Comparison of ENCODE assay signal across 18 mouse cellular contexts in genomic region chr5:51537009-51537645, GRCm38 (mm10). TPM values are rescaled to one million over a fixed set of nuclear protein-coding genes. Genes with fewer than 3 reads are reported as not detected.
A peak's percentile ranks its signal among the peaks of the same experiment; 100 is the strongest.
DNase-seq lines count a peak whose midpoint lies in the region; ATAC-seq lines count a peak whose summit lies in the region.
"Had no signal": no experiment of that assay in that cellular context is flagged by ENCODE, and none has a peak within 500 bp of the region (broad histone marks: within the 10 kb centered on the region; RNA-seq: fewer than 3 reads in every experiment).

No protein-coding gene starts in this region.

- H3K27me3 ChIP-seq in heart, embryonic 10.5 days (ENCODE audit: insufficient read depth, poor library complexity, severe bottlenecking) = no peaks in the 10 kb centered on the region
- H3K27me3 ChIP-seq in kidney, embryonic 14.5 days (ENCODE audit: control insufficient read depth, insufficient read depth, low read length) = no peaks in the 10 kb centered on the region
- no peaks in the 10 kb centered on the region for H3K27me3 ChIP-seq in intestine, embryonic 15.5 days (replicated peaks)
- no peaks in the 10 kb centered on the region for H3K27me3 ChIP-seq in forebrain, embryonic 13.5 days
- H3K27me3 ChIP-seq: limb, embryonic 15.5 days had no signal

- H3K4me3 ChIP-seq in heart, embryonic 10.5 days = no peak overlapping the region
- H3K4me3 ChIP-seq in kidney, embryonic 14.5 days (ENCODE audit: low read length) = no peak overlapping the region
- no peak overlapping the region for H3K4me3 ChIP-seq in intestine, embryonic 15.5 days (replicated peaks)
- no peak overlapping the region for H3K4me3 ChIP-seq in forebrain, embryonic 13.5 days
- H3K4me3 ChIP-seq: limb, embryonic 15.5 days had no signal

- no peaks in the 10 kb centered on the region for H3K36me3 ChIP-seq in heart, embryonic 10.5 days
- H3K36me3 ChIP-seq in kidney, embryonic 14.5 days (ENCODE audit: control insufficient read depth, insufficient read depth, low read length) = no peaks in the 10 kb centered on the region
- no peaks in the 10 kb centered on the region for H3K36me3 ChIP-seq in intestine, embryonic 15.5 days
- H3K36me3 ChIP-seq in forebrain, embryonic 13.5 days (ENCODE audit: poor library complexity, severe bottlenecking) = no peaks in the 10 kb centered on the region
- H3K36me3 ChIP-seq: limb, embryonic 15.5 days had no signal

- no peak for ATAC-seq in kidney, embryonic 14.5 days (ENCODE audit: low FRiP score, low TSS enrichment)
- peak; percentile 73 for ATAC-seq in intestine, embryonic 15.5 days
- no peak for ATAC-seq in cerebellum, adult (ENCODE audit: insufficient number of reproducible peaks, low FRiP score, low TSS enrichment)
- no peak for ATAC-seq in forebrain, embryonic 13.5 days
- ATAC-seq: midbrain, embryonic 16.5 days had no signal

- H3K9ac ChIP-seq in kidney, embryonic 14.5 days (ENCODE audit: low read depth, low read length) = no peak overlapping the region
- no peak overlapping the region for H3K9ac ChIP-seq in intestine, embryonic 15.5 days
- H3K9ac ChIP-seq in forebrain, embryonic 13.5 days = no peak overlapping the region
- H3K9ac ChIP-seq: hindbrain, embryonic 14.5 days; limb, embryonic 15.5 days; lung, embryonic 14.5 days had no signal

- WGBS in heart, embryonic 10.5 days = 76% methylated on average over 7 of the region's 7 CpGs
- WGBS in kidney, embryonic 14.5 days = 66% methylated on average over 7 of the region's 7 CpGs
- 36% methylated on average over 7 of the region's 7 CpGs for WGBS in intestine, embryonic 15.5 days
- 70% methylated on average over 7 of the region's 7 CpGs for WGBS in forebrain, embryonic 13.5 days

- no peak overlapping the region for H3K4me2 ChIP-seq in kidney, embryonic 14.5 days (replicated peaks; ENCODE audit: low read depth, low read length)
- no peak overlapping the region for H3K4me2 ChIP-seq in intestine, embryonic 15.5 days (replicated peaks)
- no peak overlapping the region for H3K4me2 ChIP-seq in forebrain, embryonic 13.5 days
- H3K4me2 ChIP-seq: hindbrain, embryonic 14.5 days; limb, embryonic 15.5 days; lung, embryonic 14.5 days had no signal

- peaks cover 37% of the 10 kb centered on the region for H3K4me1 ChIP-seq in heart, embryonic 10.5 days
- no peaks in the 10 kb centered on the region for H3K4me1 ChIP-seq in kidney, embryonic 14.5 days (ENCODE audit: control insufficient read depth, insufficient read depth, low read length)
- H3K4me1 ChIP-seq in intestine, embryonic 15.5 days (replicated peaks) = no peaks in the 10 kb centered on the region
- H3K4me1 ChIP-seq in forebrain, embryonic 13.5 days = no peaks in the 10 kb centered on the region
- H3K4me1 ChIP-seq: limb, embryonic 15.5 days had no signal

- no peaks in the 10 kb centered on the region for H3K9me3 ChIP-seq in heart, embryonic 10.5 days
- no peaks in the 10 kb centered on the region for H3K9me3 ChIP-seq in kidney, embryonic 14.5 days (ENCODE audit: control insufficient read depth, low read length)
- no peaks in the 10 kb centered on the region for H3K9me3 ChIP-seq in intestine, embryonic 15.5 days
- no peaks in the 10 kb centered on the region for H3K9me3 ChIP-seq in forebrain, embryonic 13.5 days (replicated peaks)
- H3K9me3 ChIP-seq: limb, embryonic 15.5 days had no signal

- peak overlapping the region; percentile 23; the same call in 1 of the 2 replicates for H3K27ac ChIP-seq in heart, embryonic 10.5 days
- H3K27ac ChIP-seq in kidney, embryonic 14.5 days (ENCODE audit: low read depth, low read length) = no peak overlapping the region
- no peak overlapping the region for H3K27ac ChIP-seq in intestine, embryonic 15.5 days
- H3K27ac ChIP-seq in forebrain, embryonic 13.5 days = no peak overlapping the region
- H3K27ac ChIP-seq: hindbrain, embryonic 14.5 days; limb, embryonic 15.5 days had no signal

- intact Hi-C loops in heart, postnatal 25 days (cut with DNase I) = no loop called here

- DNase-seq in heart, embryonic 10.5 days (ENCODE audit: low spot score) = no peak
- no peak for DNase-seq in heart, postnatal 25 days (ENCODE audit: low spot score)
- DNase-seq in kidney, adult 8-10 months = peak; percentile 73 to 90
- DNase-seq in kidney, postnatal 25 days = peak; percentile 70 to 80
- DNase-seq: adrenal gland, adult 8-10 months; cerebellum, adult 11 months; cerebellum, postnatal 25 days; gastrocnemius, postnatal 36 days; lung, embryonic 14.5 days; retina, postnatal 1 day had no signal

RNA-seq across cellular contexts. Expression of gene Ppargc1a, which starts 30.4 kb away (rescaled TPM):
- polyA plus RNA-seq in heart, embryonic 10.5 days (2016; fragmentation: Nextera tagmentation; extraction: Ambion mirVana) = 21.2 and 39.8 TPM in 2 replicates
- 100 to 1,000 TPM; 132 to 133 TPM for total RNA-seq in heart, postnatal 25 days (2021)
- polyA plus RNA-seq in kidney, embryonic 14.5 days (2014; fragmentation: Nextera tagmentation; extraction: Ambion mirVana) = 8.3 and 15.8 TPM in 2 replicates
- 6.9 and 7.1 TPM in 2 replicates for polyA plus RNA-seq in intestine, embryonic 15.5 days (2015; fragmentation: Nextera tagmentation; extraction: Ambion mirVana)
- polyA plus RNA-seq in forebrain, embryonic 13.5 days (2015; fragmentation: Nextera tagmentation; extraction: Ambion mirVana) = 4.6 and 4.9 TPM in 2 replicates
- total RNA-seq: megakaryocyte, adult 5-6 weeks had no signal

Comparison
In these comparisons a context has a peak if more than half of its experiments do, and no peak if none do; other contexts are left out.
1. DNase-seq: peak in kidney, adult 8-10 months (2 of 2) and kidney, postnatal 25 days (2 of 2); none in heart, embryonic 10.5 days (single experiment) and heart, postnatal 25 days (single experiment).